Mouse (Mus musculus): ENCODE data around the gene Zfp341. TPM values are rescaled to one million over a fixed set of nuclear protein-coding genes. Genes with fewer than 3 reads are reported as not detected.

Gene Zfp341
- polyA plus RNA-seq, 1 experiment from 2014 or later = 1.5 TPM

DNA sequence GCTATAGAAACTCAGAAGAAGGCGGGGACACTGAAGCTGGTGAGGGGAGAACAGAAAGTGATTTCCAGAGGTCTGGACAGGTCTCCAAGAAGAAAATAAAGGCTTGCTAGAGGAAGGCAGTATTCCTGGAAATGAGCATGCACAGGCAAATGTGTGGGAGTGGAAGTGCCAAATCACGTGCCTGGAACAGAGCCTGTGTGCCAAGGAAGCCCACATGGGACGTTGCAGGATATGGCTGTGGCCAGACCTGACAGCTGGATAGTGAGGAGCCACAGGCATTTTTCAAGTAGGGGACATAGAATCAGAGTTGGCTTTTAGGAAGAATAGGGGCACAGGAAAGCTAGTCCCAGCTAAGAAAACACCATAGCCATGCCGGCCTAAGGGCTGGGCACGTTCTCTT is 17.3 kb upstream of the Zfp341 start:
- WGBS = 93% methylated on average over 5 of the region's 5 CpGs
- H3K4me2 ChIP-seq (ENCODE audit: low read depth, low read length, severe bottlenecking) = no peak overlapping the region

DNA sequence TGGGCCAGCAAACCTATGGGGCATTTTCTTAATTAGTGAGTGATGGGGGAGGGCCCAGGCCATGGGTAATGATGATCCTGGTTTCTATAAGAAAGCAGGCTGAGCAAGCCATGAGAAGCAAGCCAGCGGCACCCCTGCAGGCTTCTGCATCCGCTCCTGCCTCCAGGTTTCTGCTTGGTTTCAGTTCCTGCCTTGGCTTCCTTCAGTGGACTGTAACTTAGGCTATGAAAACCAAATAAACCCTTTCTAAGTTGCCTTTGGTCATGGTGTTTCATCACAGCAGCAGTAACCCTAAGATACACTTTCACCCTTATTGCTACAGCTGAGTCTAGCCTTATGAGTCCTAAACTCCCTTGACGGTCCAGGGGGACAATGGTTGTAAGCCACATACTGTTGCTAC is 15.7 kb upstream of the Zfp341 start:
- ATAC-seq (replicated peaks; ENCODE audit: low FRiP score) (no peak), DNase-seq (ENCODE audit: low spot score) (no peak)
- Histone ChIP-seq H3K4me1 (replicated peaks; ENCODE audit: control insufficient read depth, insufficient read depth, low read length) (no peaks in the 10 kb centered on the region), H3K4me3 (ENCODE audit: low read depth, low read length) (no peak overlapping the region), H3K4me2 (ENCODE audit: low read depth, low read length, severe bottlenecking) (no peak overlapping the region), H3K9me3 (ENCODE audit: control insufficient read depth, low read length) (no peaks in the 10 kb centered on the region), H3K27me3 (ENCODE audit: control insufficient read depth, insufficient read depth, low read length) (no peaks in the 10 kb centered on the region), H3K9ac (ENCODE audit: low read length) (no peak overlapping the region), H3K36me3 (ENCODE audit: control insufficient read depth, insufficient read depth, low read length) (no peaks in the 10 kb centered on the region), H3K27ac (ENCODE audit: low read depth, low read length) (no peak overlapping the region)
- whole genome bisulfite sequencing = 85% methylated on average over 3 of the region's 3 CpGs

More for the DNA sequence above, 17.3 kb upstream of the Zfp341 start:
- H3K27ac ChIP-seq (ENCODE audit: low read depth, low read length) = no peak overlapping the region
- no peaks in the 10 kb centered on the region for H3K27me3 ChIP-seq (ENCODE audit: control insufficient read depth, insufficient read depth, low read length)
- H3K9ac ChIP-seq (ENCODE audit: low read length) = no peak overlapping the region
- H3K4me1 ChIP-seq (replicated peaks; ENCODE audit: control insufficient read depth, insufficient read depth, low read length) = no peaks in the 10 kb centered on the region
- ATAC-seq (replicated peaks; ENCODE audit: low FRiP score) (no peak), DNase-seq (ENCODE audit: low spot score) (no peak)
- no peaks in the 10 kb centered on the region for H3K36me3 ChIP-seq (ENCODE audit: control insufficient read depth, insufficient read depth, low read length)
- H3K9me3 ChIP-seq (ENCODE audit: control insufficient read depth, low read length) = no peaks in the 10 kb centered on the region
- H3K4me3 ChIP-seq (ENCODE audit: low read depth, low read length) = no peak overlapping the region

DNA sequence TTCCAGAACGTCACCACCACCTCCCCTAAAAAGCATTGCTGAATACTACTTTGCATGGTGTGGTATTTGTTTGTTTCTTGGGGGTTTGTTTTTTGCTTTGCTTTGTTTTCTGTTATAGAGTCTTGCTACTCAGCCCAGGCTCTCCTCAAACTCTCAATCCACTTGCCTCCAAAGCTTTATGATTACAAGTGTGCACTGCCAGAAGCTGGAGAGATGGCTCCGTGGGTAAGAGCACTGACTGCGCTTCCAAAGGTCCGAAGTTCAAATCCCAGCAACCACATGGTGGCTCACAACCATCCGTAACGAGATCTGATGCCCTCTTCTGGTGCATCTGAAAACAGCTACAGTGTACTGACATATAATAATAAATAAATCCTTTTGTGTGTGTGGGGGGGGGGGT is 12.5 kb upstream of the Zfp341 start:
- no peak overlapping the region for H3K27ac ChIP-seq (ENCODE audit: low read depth, low read length)
- H3K9ac ChIP-seq (ENCODE audit: low read length) = no peak overlapping the region
- no peaks in the 10 kb centered on the region for H3K9me3 ChIP-seq (ENCODE audit: control insufficient read depth, low read length)
- 66% methylated on average over 6 of the region's 6 CpGs for WGBS
- no peaks in the 10 kb centered on the region for H3K36me3 ChIP-seq (ENCODE audit: control insufficient read depth, insufficient read depth, low read length)
- H3K27me3 ChIP-seq (ENCODE audit: control insufficient read depth, insufficient read depth, low read length) = no peaks in the 10 kb centered on the region
- no peak for ATAC-seq (replicated peaks; ENCODE audit: low FRiP score)
- no peak for DNase-seq (ENCODE audit: low spot score)
- H3K4me1 ChIP-seq (replicated peaks; ENCODE audit: control insufficient read depth, insufficient read depth, low read length) = peaks cover 7% of the 10 kb centered on the region; the same call in 1 of the 2 replicates
- no peak overlapping the region for H3K4me2 ChIP-seq (ENCODE audit: low read depth, low read length, severe bottlenecking)
- H3K4me3 ChIP-seq (ENCODE audit: low read depth, low read length) = no peak overlapping the region

DNA sequence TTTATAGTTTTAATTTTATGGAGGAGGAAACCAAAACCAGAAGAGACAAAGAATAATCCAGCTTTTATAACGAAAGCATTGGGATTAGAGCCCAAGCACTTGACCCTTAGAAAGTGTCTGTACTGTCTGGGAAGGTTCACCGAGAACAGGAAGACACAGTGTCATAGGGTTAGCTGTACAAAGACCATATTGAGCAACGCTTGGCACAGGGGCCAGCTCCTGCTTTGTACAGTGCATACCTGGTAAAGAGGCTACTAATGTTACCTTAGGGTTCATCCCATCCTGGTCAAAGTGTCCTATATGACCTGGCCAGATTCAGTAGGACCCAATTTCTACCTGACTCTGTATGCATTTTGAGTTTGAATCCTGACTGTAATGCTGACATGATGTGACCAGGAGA is 11.8 kb upstream of the Zfp341 start:
- DNase-seq (ENCODE audit: low spot score) = no peak
- Histone ChIP-seq H3K9ac (ENCODE audit: low read length) (no peak overlapping the region), H3K27me3 (ENCODE audit: control insufficient read depth, insufficient read depth, low read length) (no peaks in the 10 kb centered on the region), H3K9me3 (ENCODE audit: control insufficient read depth, low read length) (no peaks in the 10 kb centered on the region), H3K4me1 (replicated peaks; ENCODE audit: control insufficient read depth, insufficient read depth, low read length) (peaks cover 7% of the 10 kb centered on the region; the same call in 1 of the 2 replicates), H3K36me3 (ENCODE audit: control insufficient read depth, insufficient read depth, low read length) (no peaks in the 10 kb centered on the region), H3K4me2 (ENCODE audit: low read depth, low read length, severe bottlenecking) (no peak overlapping the region), H3K27ac (ENCODE audit: low read depth, low read length) (no peak overlapping the region), H3K4me3 (ENCODE audit: low read depth, low read length) (no peak overlapping the region)
- 79% methylated on average over 3 of the region's 3 CpGs for WGBS
- no peak for ATAC-seq (replicated peaks; ENCODE audit: low FRiP score)

DNA sequence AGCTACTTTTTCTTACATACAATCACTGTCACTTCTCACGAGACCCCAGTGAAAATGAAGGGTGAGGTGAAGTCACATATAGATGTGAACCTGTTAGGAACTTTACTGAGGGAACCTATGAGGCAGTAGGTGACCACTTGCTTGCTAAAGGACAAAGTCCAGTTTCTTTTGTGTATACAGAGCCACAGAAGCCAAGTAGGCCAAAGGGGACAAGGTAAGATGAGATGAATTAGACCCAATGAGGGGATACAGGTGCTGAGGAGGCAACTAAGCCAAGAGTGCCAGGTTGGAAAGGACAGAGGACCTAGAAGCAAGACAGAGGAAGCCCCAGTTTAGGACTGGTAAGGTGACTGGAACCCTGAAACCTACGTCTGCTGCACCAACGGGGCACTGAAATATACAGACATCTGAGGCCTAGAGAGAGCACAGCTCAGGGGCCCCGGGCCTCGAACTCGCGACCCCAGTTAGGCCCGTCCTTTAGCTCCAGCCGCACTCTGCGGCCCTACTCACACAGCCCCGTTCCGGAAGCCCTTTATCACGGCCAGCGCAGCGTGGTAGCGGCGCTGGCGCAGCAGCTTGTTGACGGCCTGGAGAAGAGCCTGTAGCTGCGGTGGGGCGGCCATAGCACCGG is 10.0 kb upstream of the Zfp341 start:
- no peaks in the 10 kb centered on the region for H3K27me3 ChIP-seq (ENCODE audit: control insufficient read depth, insufficient read depth, low read length)
- H3K4me2 ChIP-seq (ENCODE audit: low read depth, low read length, severe bottlenecking) = peak overlapping the region; percentile 57
- DNase-seq (ENCODE audit: low spot score) (no peak), ATAC-seq (replicated peaks; ENCODE audit: low FRiP score) (no peak; the same call in 1 of the 2 replicates)
- peak overlapping the region; percentile 58 for H3K4me3 ChIP-seq (ENCODE audit: low read depth, low read length)
- no peak overlapping the region for H3K27ac ChIP-seq (ENCODE audit: low read depth, low read length)
- 25% methylated on average over 22 of the region's 22 CpGs for WGBS
- H3K36me3 ChIP-seq (ENCODE audit: control insufficient read depth, insufficient read depth, low read length) = no peaks in the 10 kb centered on the region
- peak overlapping the region; percentile 73 for H3K9ac ChIP-seq (ENCODE audit: low read length)
- H3K9me3 ChIP-seq (ENCODE audit: control insufficient read depth, low read length) = no peaks in the 10 kb centered on the region
- peaks cover 7% of the 10 kb centered on the region; the same call in 1 of the 2 replicates for H3K4me1 ChIP-seq (replicated peaks; ENCODE audit: control insufficient read depth, insufficient read depth, low read length)

DNA sequence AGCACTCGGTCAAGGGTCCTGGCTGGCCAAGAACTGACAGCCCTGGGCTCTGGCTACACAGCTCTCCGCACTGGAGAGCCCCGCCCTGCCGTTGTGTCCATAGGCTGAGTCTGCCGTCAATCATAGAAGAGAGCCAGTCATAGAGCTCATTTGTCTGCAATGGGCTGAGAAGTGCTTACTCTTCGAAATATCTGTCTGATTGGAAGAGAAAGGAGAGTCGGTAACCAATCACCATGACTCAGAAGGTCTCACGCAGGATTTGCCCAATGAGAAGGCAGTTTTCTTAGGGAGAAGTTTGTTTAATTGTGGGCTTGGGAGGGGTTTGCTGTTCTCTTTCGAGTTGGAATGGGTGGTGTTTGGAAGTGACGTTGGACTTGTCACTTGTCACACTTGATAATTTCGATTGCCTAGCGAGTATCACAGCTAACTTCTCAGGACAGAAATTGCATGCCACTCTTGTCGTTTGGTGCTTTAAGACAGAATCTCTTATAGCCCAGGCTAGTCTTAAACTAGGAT is 9.4 kb upstream of the Zfp341 start, which contains the start of gene Pxmp4:
TSS of gene Pxmp4 (minus strand) at position 71 of the 516 bp plus-strand sequence.
- Histone ChIP-seq H3K4me3 (ENCODE audit: low read depth, low read length) (peak within 1 kb of the TSS; percentile 58), H3K27ac (ENCODE audit: low read depth, low read length) (no peak within 1 kb of the TSS), H3K9me3 (ENCODE audit: control insufficient read depth, low read length) (no peaks in the 10 kb centered on the region), H3K36me3 (ENCODE audit: control insufficient read depth, insufficient read depth, low read length) (no peaks in the 10 kb centered on the region), H3K4me2 (ENCODE audit: low read depth, low read length, severe bottlenecking) (peak within 1 kb of the TSS; percentile 57), H3K4me1 (replicated peaks; ENCODE audit: control insufficient read depth, insufficient read depth, low read length) (peaks cover 7% of the 10 kb centered on the region; the same call in 1 of the 2 replicates), H3K27me3 (ENCODE audit: control insufficient read depth, insufficient read depth, low read length) (no peaks in the 10 kb centered on the region), H3K9ac (ENCODE audit: low read length) (peak within 1 kb of the TSS; percentile 73)
- under 1% methylated on average over 13 of the region's 13 CpGs for WGBS
- ATAC-seq (replicated peaks; ENCODE audit: low FRiP score) (peak; percentile 100), DNase-seq (ENCODE audit: low spot score) (peak; percentile 95)

DNA sequence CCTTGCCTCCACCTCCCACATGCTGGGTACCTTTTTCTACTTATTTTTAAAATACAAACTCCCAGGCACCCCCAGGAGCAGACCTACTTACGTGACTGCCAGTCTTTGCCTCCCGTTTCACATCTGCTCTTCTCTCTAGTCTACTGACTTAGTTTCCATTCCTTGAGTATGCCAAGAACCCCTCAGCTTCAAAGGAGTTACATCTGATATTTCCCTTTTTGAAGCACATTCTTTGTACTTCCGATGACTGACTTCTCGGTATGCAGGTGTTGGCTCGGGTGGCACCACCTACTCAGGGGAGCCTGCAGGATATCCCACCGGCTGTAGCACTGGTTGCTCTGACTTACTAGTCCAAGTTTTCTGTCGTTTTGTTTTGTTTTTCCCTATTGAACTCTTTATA is 8.9 kb upstream of the Zfp341 start:
- no peak for DNase-seq (ENCODE audit: low spot score)
- no peak for ATAC-seq (replicated peaks; ENCODE audit: low FRiP score)
- no peaks in the 10 kb centered on the region for H3K27me3 ChIP-seq (ENCODE audit: control insufficient read depth, insufficient read depth, low read length)
- H3K36me3 ChIP-seq (ENCODE audit: control insufficient read depth, insufficient read depth, low read length) = no peaks in the 10 kb centered on the region
- H3K4me3 ChIP-seq (ENCODE audit: low read depth, low read length) = peak overlapping the region; percentile 58; the same call in 1 of the 2 replicates
- 44% methylated on average over 7 of the region's 7 CpGs for WGBS
- peak overlapping the region; percentile 57; the same call in 1 of the 2 replicates for H3K4me2 ChIP-seq (ENCODE audit: low read depth, low read length, severe bottlenecking)
- no peak overlapping the region for H3K27ac ChIP-seq (ENCODE audit: low read depth, low read length)
- no peak overlapping the region for H3K9ac ChIP-seq (ENCODE audit: low read length)
- H3K9me3 ChIP-seq (ENCODE audit: control insufficient read depth, low read length) = no peaks in the 10 kb centered on the region
- peaks cover 7% of the 10 kb centered on the region; the same call in 1 of the 2 replicates for H3K4me1 ChIP-seq (replicated peaks; ENCODE audit: control insufficient read depth, insufficient read depth, low read length)

DNA sequence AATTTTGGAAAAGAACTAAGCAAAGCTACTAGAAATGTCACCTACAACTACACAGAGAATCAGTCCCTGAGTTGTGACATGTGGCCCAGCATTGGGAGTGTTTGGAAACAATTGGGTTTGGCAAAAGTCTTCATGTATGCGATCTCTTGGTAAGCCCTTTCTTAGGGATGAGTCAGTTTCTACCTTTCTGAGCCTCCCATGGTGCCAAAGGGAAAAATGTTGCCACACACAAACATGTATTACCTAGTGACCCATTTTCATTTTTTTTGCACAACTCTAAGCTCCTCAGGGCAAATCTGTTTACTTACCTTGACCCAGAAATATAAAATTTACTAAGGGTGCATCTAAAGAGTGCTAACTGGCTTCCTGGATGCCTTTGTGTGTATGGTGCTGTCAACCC is 6.1 kb upstream of the Zfp341 start:
- Histone ChIP-seq H3K36me3 (ENCODE audit: control insufficient read depth, insufficient read depth, low read length) (no peaks in the 10 kb centered on the region), H3K9me3 (ENCODE audit: control insufficient read depth, low read length) (no peaks in the 10 kb centered on the region), H3K4me2 (ENCODE audit: low read depth, low read length, severe bottlenecking) (no peak overlapping the region), H3K4me3 (ENCODE audit: low read depth, low read length) (no peak overlapping the region), H3K9ac (ENCODE audit: low read length) (no peak overlapping the region), H3K27ac (ENCODE audit: low read depth, low read length) (no peak overlapping the region), H3K4me1 (replicated peaks; ENCODE audit: control insufficient read depth, insufficient read depth, low read length) (peaks cover 7% of the 10 kb centered on the region; the same call in 1 of the 2 replicates), H3K27me3 (ENCODE audit: control insufficient read depth, insufficient read depth, low read length) (no peaks in the 10 kb centered on the region)
- DNase-seq (ENCODE audit: low spot score) (no peak), ATAC-seq (replicated peaks; ENCODE audit: low FRiP score) (no peak)
- WGBS = 79% methylated on average over 1 of the region's 1 CpGs
